Mouse (Mus musculus) macrophage (primary cell): ENCODE results near the gene Rfx1. TPM values are rescaled to one million over a fixed set of nuclear protein-coding genes. Genes with fewer than 3 reads are reported as not detected.

ENCODE experiments used
- H3K27ac ChIP-seq: fragments of 350-480 bp; formaldehyde crosslinking; 2 replicates; pipeline ENCODE4 v1.9.0; 2021
- H3K36me3 ChIP-seq: fragments of 350-480 bp; formaldehyde crosslinking; 2 replicates; pipeline ENCODE4 v1.9.0; 2021; ENCODE audit errors: inconsistent target
- H3K4me3 ChIP-seq: fragments of 350-480 bp; formaldehyde crosslinking; 2 replicates; pipeline ENCODE4 v1.9.0; 2021; ENCODE audit errors: inconsistent target
- H3K79me2 ChIP-seq: fragments of 350-480 bp; formaldehyde crosslinking; 2 replicates; pipeline ENCODE4 v1.9.0; 2021; ENCODE audit errors: inconsistent target
- WGBS: methylation state at CpG from one replicate; pipeline ENCODE4 v1.1.7; 2026; ENCODE audit warnings: inconsistent platforms; ENCODE audit not compliant: missing documents; 5-methylcytosine and 5-hydroxymethylcytosine counted together
- polyA plus RNA-seq: library from polyadenylated mRNA; stranded (reverse); fragments of 250-400 nt; gene quantifications from 3 replicates; pipeline ENCODE4 v1.2.4, GENCODE M21; 2018; ENCODE audit warnings: inconsistent platforms

Rfx1 gene
- polyA plus RNA-seq, 1 experiment from 2014 or later: 3.6 TPM

DNA sequence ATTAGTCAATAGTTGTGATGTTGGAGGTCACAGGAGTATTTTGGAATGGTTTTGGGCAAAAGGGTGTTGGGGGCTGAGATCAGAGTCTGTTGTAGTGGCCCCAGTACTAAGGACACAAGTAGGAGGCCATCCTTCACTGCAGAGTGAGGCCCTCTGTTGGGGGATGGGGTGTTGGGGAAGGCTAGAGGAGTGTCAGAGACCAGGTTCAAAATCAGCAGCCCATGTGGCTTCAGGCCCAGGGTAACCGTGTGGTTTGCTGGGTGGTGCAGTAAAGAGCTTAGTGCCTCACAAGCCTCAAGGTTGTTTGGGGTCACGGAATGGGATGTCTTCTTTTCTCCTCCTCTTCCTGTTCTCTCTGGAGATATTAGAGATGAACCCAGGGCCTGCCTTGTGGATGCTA lies 60.1 kb downstream of the Rfx1 start:
- no peak overlapping the region for H3K4me3 ChIP-seq
- WGBS: 58% methylated on average over 2 of the region's 2 CpGs
- no peak overlapping the region for H3K27ac ChIP-seq
- H3K79me2 ChIP-seq: no peaks in the 10 kb centered on the region
- no peaks in the 10 kb centered on the region for H3K36me3 ChIP-seq

DNA sequence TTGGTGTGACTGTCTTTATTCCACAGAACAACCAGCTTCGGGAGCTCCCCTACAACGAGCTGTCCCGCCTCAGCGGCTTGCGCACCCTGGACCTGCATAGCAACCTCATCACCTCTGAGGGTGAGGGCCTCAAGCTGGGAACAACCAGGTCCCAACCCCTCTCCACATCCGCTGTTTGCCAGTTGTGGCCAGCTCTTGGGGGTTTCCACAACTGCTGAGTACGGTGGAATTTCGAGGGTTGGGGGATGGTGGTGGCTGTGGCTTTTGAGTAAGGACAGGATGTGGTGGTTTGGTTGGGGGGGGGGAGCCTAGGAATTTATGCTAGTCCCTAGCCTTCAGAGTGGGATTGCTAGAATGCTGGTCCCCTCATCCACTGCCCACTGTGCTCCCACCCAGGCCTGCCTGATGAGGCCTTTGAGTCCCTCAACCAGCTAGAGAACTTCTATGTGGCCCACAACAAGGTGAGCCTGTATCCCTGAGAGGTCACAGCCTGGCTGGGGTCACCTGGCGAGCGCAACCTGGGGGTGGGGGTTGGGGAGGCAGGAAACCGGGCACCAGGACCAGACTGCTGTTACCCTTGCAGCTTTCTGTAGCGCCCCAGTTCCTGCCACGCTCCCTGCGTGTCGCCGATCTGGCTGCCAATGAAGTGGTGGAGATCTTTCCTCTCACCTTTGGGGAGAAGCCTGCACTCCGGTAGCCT lies 60.7 kb downstream of the Rfx1 start:
- no peak overlapping the region for H3K4me3 ChIP-seq
- no peak overlapping the region for H3K27ac ChIP-seq
- WGBS: 44% methylated on average over 10 of the region's 17 CpGs

DNA sequence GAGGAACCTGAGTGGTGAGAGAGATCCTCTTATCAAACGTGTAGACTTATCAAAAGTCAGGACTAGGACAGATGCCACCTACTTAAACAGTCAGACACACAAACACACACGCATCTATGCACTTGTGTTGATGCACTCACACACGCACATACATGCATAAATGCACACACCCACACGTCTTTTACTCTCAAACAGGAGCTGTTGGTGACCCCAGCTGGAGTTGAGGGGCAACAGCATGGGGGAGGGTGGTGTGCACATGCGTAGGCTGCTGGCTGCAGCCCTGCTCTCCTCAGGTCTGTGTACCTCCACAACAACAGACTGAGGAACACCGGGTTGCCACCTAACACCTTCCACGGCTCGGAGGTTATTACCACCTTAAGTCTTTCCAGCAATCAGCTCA lies 61.6 kb downstream of the Rfx1 start:
- WGBS: 64% methylated on average over 8 of the region's 8 CpGs

More for the DNA sequence above, 60.7 kb downstream of the Rfx1 start:
- Histone ChIP-seq H3K36me3 (no peaks in the 10 kb centered on the region), H3K79me2 (no peaks in the 10 kb centered on the region)

DNA sequence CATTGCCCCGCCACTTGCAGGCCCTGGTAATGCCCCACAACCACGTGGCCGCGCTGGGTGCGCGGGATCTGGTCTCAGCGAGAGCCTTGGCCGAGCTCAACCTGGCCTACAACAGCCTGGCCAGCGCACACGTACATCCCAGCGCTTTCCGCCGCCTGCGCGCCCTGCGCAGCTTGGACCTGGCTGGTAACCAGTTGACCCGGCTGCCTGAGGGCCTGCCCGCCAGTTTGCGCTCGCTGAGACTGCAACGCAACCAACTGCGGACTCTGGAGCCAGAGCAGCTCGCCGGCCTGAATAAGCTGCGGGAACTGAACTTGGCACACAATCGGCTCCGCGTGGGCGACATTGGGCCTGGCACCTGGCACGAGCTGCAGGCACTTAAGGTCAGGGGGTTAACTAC lies 64.2 kb downstream of the Rfx1 start:
- Histone ChIP-seq H3K4me3 (no peak overlapping the region), H3K36me3 (peaks cover 33% of the 10 kb centered on the region; the same call in 1 of the 2 replicates), H3K79me2 (no peaks in the 10 kb centered on the region), H3K27ac (no peak overlapping the region)
- 91% methylated on average over 28 of the region's 30 CpGs for WGBS

More for the DNA sequence above, 61.6 kb downstream of the Rfx1 start:
- H3K27ac ChIP-seq: no peak overlapping the region
- H3K36me3 ChIP-seq: peaks cover 8% of the 10 kb centered on the region; the same call in 1 of the 2 replicates
- H3K79me2 ChIP-seq: no peaks in the 10 kb centered on the region
- no peak overlapping the region for H3K4me3 ChIP-seq

GRCm38 (mm10) chr8:84132225-84132624 lies 65.6 kb downstream of the Rfx1 start:
- peaks cover 46% of the 10 kb centered on the region for H3K36me3 ChIP-seq
- H3K79me2 ChIP-seq: no peaks in the 10 kb centered on the region
- WGBS: 45% methylated on average over 8 of the region's 8 CpGs
- no peak overlapping the region for H3K4me3 ChIP-seq
- H3K27ac ChIP-seq: no peak overlapping the region

GRCm38 (mm10) chr8:84137848-84138247 lies 71.2 kb downstream of the Rfx1 start:
- Histone ChIP-seq H3K4me3 (no peak overlapping the region), H3K36me3 (peaks cover 93% of the 10 kb centered on the region), H3K79me2 (no peaks in the 10 kb centered on the region), H3K27ac (no peak overlapping the region)
- 98% methylated on average over 3 of the region's 3 CpGs for WGBS

DNA sequence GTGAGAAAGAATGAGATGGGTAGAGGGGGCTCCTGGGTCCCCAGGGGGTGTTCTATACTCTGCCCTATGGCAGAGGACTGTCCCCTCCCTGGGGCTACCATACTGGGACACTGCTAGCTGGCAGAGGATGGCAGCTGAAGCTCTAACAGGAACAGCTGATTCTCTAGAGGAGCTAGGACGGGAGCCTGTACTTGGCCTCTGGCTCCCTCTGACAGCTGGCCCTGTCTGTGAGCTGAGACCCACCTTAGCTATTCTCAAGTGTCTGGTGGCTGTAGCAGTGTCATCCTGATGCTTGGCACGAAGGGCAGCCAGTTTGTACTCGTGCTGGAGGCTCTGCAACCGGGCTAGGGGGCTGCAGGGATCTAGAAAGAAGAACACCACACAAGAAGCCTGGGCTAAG lies 74.2 kb downstream of the Rfx1 start:
- H3K79me2 ChIP-seq: no peaks in the 10 kb centered on the region
- WGBS: 98% methylated on average over 4 of the region's 4 CpGs
- no peak overlapping the region for H3K27ac ChIP-seq
- no peak overlapping the region for H3K4me3 ChIP-seq
- H3K36me3 ChIP-seq: peaks cover 83% of the 10 kb centered on the region

- peaks cover 14% of the 10 kb centered on the region; the same call in 1 of the 2 replicates for H3K79me2 ChIP-seq
- no peak overlapping the region for H3K27ac ChIP-seq
- peaks cover 45% of the 10 kb centered on the region for H3K36me3 ChIP-seq
- no peak overlapping the region for H3K4me3 ChIP-seq
- WGBS: 89% methylated on average over 8 of the region's 8 CpGs
These were observed 78.1 kb downstream of the Rfx1 start for GRCm38 (mm10) chr8:84144636-84145245.

Other genes starting within 250 kb of the Rfx1 start
- gene Adgrl1, start 166.7 kb upstream of the Rfx1 start, polyA plus RNA-seq: 0.04 to 0.09 TPM (median 0.05 TPM) in 3 replicates
- 0.06 to 0.11 TPM (median 0.07 TPM) in 3 replicates for gene Gm10644, start 111.6 kb upstream of the Rfx1 start, polyA plus RNA-seq
- 3.8 to 22.0 TPM (median 9.5 TPM) in 3 replicates for gene Asf1b, start 111.3 kb upstream of the Rfx1 start, polyA plus RNA-seq
- 59.2 to 70.1 TPM (median 67.5 TPM) in 3 replicates for gene Prkaca, start 93.8 kb upstream of the Rfx1 start, polyA plus RNA-seq
- 25.5 to 39.0 TPM (median 26.7 TPM) in 3 replicates for gene Samd1, start 69.2 kb upstream of the Rfx1 start, polyA plus RNA-seq
- gene 1700067K01Rik, start 65.3 kb upstream of the Rfx1 start, polyA plus RNA-seq: not detected in 3 replicates
- 1.9 to 5.2 TPM (median 2.9 TPM) in 3 replicates for gene 2210011C24Rik, start 54.7 kb upstream of the Rfx1 start, polyA plus RNA-seq
- gene Palm3, start 45.4 kb upstream of the Rfx1 start, polyA plus RNA-seq: 0.07 TPM in 1 of 3 replicates, not detected in the others
- gene Il27ra, start 24.2 kb upstream of the Rfx1 start, polyA plus RNA-seq: 0.17 to 0.37 TPM (median 0.25 TPM) in 3 replicates
- not detected in 3 replicates for gene Rln3, start 21.8 kb upstream of the Rfx1 start, polyA plus RNA-seq
- gene Gm10643, start 1.7 kb upstream of the Rfx1 start, polyA plus RNA-seq: 0.32 to 0.52 TPM (median 0.41 TPM) in 3 replicates
- 8.5 to 14.2 TPM (median 10.7 TPM) in 3 replicates for gene Dcaf15, start 37.9 kb downstream of the Rfx1 start, polyA plus RNA-seq
- not detected in 3 replicates for gene Podnl1, start 59.2 kb downstream of the Rfx1 start, polyA plus RNA-seq
- gene Cc2d1a, start 81.1 kb downstream of the Rfx1 start, polyA plus RNA-seq: 21.7 to 24.3 TPM (median 22.4 TPM) in 3 replicates
- 0.41 to 0.82 TPM (median 0.47 TPM) in 3 replicates for gene 4930432K21Rik, start 81.2 kb downstream of the Rfx1 start, polyA plus RNA-seq
- gene Nanos3, start 118.4 kb downstream of the Rfx1 start, polyA plus RNA-seq: not detected in 3 replicates
- gene Zswim4, start 170.2 kb downstream of the Rfx1 start, polyA plus RNA-seq: 5.1 to 8.7 TPM (median 7.9 TPM) in 3 replicates
- 203 to 260 TPM (median 230 TPM) in 3 replicates for gene D8Ertd738e, start 182.9 kb downstream of the Rfx1 start, polyA plus RNA-seq
- 2.2 to 7.5 TPM (median 6.1 TPM) in 3 replicates for gene Mri1, start 190.5 kb downstream of the Rfx1 start, polyA plus RNA-seq
- gene Ccdc130, start 203.5 kb downstream of the Rfx1 start, polyA plus RNA-seq: 15.6 to 41.2 TPM (median 24.1 TPM) in 3 replicates